Mouse (Mus musculus) CH12.LX (cell line): Measurements from ENCODE around the gene Srp14. TPM values are rescaled to one million over a fixed set of nuclear protein-coding genes. Genes with fewer than 3 reads are reported as not detected.
A peak's percentile ranks its signal among the peaks of the same experiment; 100 is the strongest.

Source experiments
- DNase-seq: peaks from one replicate; pipeline ENCODE4 v3.0.0-alpha.2; 2013; ENCODE audit errors: extremely low read depth
- H3K27ac ChIP-seq: 2 replicates; pipeline ENCODE4 v1.5.1; 2012; ENCODE audit warnings: low read depth, mild to moderate bottlenecking, control low read depth, moderate library complexity; ENCODE audit not compliant: insufficient read depth
- H3K27me3 ChIP-seq: replicated peaks from 2 replicates; pipeline ENCODE3; 2012; ENCODE audit warnings: inconsistent platforms
- H3K36me3 ChIP-seq, 2 experiments: replicated peaks in 1 of 2; 2 replicates each; pipeline versions ENCODE3 to v1.6.1; 2012; ENCODE audit warnings: inconsistent platforms in 1 of 2, low read length in 1 of 2, mild to moderate bottlenecking in 1 of 2, mixed read lengths in 1 of 2, moderate library complexity in 1 of 2; ENCODE audit not compliant: control insufficient read depth in 1 of 2, insufficient read depth in 1 of 2
- H3K4me1 ChIP-seq, 2 experiments: 2 replicates each; pipeline ENCODE4 v1.6.1; 2012; ENCODE audit warnings: inconsistent platforms in 1 of 2, moderate library complexity in 1 of 2; ENCODE audit not compliant: insufficient read depth in 2 of 2, control insufficient read depth in 1 of 2
- H3K4me2 ChIP-seq: 2 replicates; pipeline ENCODE4 v1.6.1; 2012; ENCODE audit warnings: low read depth, mild to moderate bottlenecking, control low read depth; ENCODE audit not compliant: poor library complexity, insufficient read depth, severe bottlenecking
- H3K4me3 ChIP-seq, 3 experiments: fragments of 150-350 bp in 1 of 3; sonication (generic) in 1 of 3; replicated peaks in 1 of 3; 2 replicates each; pipeline versions ENCODE3 to v1.5.1; 2011 to 2012; ENCODE audit warnings: low read depth in 2 of 3, low read length in 2 of 3, mild to moderate bottlenecking in 2 of 3, moderate library complexity in 2 of 3, control low read depth in 1 of 3, improper control_type of control experiment in 1 of 3, inconsistent platforms in 1 of 3, mixed read lengths in 1 of 3; ENCODE audit not compliant: poor library complexity in 1 of 3
- H3K79me2 ChIP-seq: replicated peaks from 2 replicates; pipeline ENCODE4 v1.6.1; 2012; ENCODE audit warnings: mild to moderate bottlenecking, moderate library complexity; ENCODE audit not compliant: control insufficient read depth, poor library complexity, insufficient read depth, severe bottlenecking; ENCODE audit errors: extremely low read depth
- H3K9ac ChIP-seq: 2 replicates; pipeline ENCODE4 v1.6.1; 2012; ENCODE audit warnings: low read depth, mild to moderate bottlenecking, control low read depth, moderate library complexity; ENCODE audit not compliant: insufficient read depth
- H3K9me3 ChIP-seq: replicated peaks from 2 replicates; pipeline ENCODE3; 2012; ENCODE audit warnings: low read length, inconsistent platforms, mixed read lengths
- CTCF ChIP-seq, 2 experiments: IDR thresholded peaks in 1 of 2; conservative IDR thresholded peaks in 1 of 2; 2 replicates each; pipeline ENCODE4 v1.5.1; 2011 to 2012; ENCODE audit warnings: low read depth in 2 of 2, low read length in 2 of 2, improper control_type of control experiment in 1 of 2, inconsistent platforms in 1 of 2, mild to moderate bottlenecking in 1 of 2, moderate library complexity in 1 of 2
- JUND ChIP-seq: conservative IDR thresholded peaks from 2 replicates; pipeline ENCODE4 v1.6.1; 2011; ENCODE audit warnings: low read depth, low read length, improper control_type of control experiment
- MAFK ChIP-seq: IDR thresholded peaks from 2 replicates; pipeline ENCODE4 v1.6.1; 2011; ENCODE audit warnings: low read length, improper control_type of control experiment; ENCODE audit not compliant: insufficient replicate concordance
- MAX ChIP-seq: IDR thresholded peaks from 2 replicates; pipeline ENCODE4 v1.6.1; 2011; ENCODE audit warnings: low read length, improper control_type of control experiment
- MAZ ChIP-seq: IDR thresholded peaks from 2 replicates; pipeline ENCODE4 v1.6.1; 2012; ENCODE audit warnings: low read depth, mild to moderate bottlenecking, inconsistent platforms, low read length, improper control_type of control experiment, moderate library complexity
- MXI1 ChIP-seq: IDR thresholded peaks from 2 replicates; pipeline ENCODE4 v1.6.1; 2011; ENCODE audit warnings: mild to moderate bottlenecking, low read depth, low read length, improper control_type of control experiment
- MYC ChIP-seq: IDR thresholded peaks from 2 replicates; pipeline ENCODE4 v1.6.1; 2011; ENCODE audit warnings: low read depth, mild to moderate bottlenecking, improper control_type of control experiment, low read length
- NELFE ChIP-seq: IDR thresholded peaks from 2 replicates; pipeline ENCODE4 v1.6.1; 2011; ENCODE audit warnings: low read depth, low read length, improper control_type of control experiment
- PAX5 ChIP-seq: IDR thresholded peaks from 2 replicates; pipeline ENCODE4 v1.6.1; 2012; ENCODE audit warnings: low read length, inconsistent platforms, mixed read lengths
- POLR2A ChIP-seq: IDR thresholded peaks from 2 replicates; pipeline ENCODE4 v1.6.1; 2011; ENCODE audit warnings: low read depth, mild to moderate bottlenecking, improper control_type of control experiment, low read length
- RAD21 ChIP-seq: IDR thresholded peaks from 2 replicates; pipeline ENCODE4 v1.6.1; 2011; ENCODE audit warnings: low read depth, mild to moderate bottlenecking, low read length, improper control_type of control experiment, moderate library complexity
- RCOR1 ChIP-seq: conservative IDR thresholded peaks from 2 replicates; pipeline ENCODE4 v1.6.1; 2012; ENCODE audit warnings: low read depth, mild to moderate bottlenecking, inconsistent platforms, low read length, improper control_type of control experiment
- SMC3 ChIP-seq: IDR thresholded peaks from 2 replicates; pipeline ENCODE4 v1.6.1; 2011; ENCODE audit warnings: low read depth, low read length, improper control_type of control experiment
- USF1 ChIP-seq: IDR thresholded peaks from 2 replicates; pipeline ENCODE4 v1.6.1; 2014; ENCODE audit warnings: low read depth, mild to moderate bottlenecking, inconsistent platforms, low read length, improper control_type of control experiment
- ZC3H11A ChIP-seq: IDR thresholded peaks from 2 replicates; pipeline ENCODE4 v1.6.1; 2012; ENCODE audit warnings: low read depth, mild to moderate bottlenecking, inconsistent platforms, low read length, improper control_type of control experiment
- ZMIZ1 ChIP-seq: IDR thresholded peaks from 2 replicates; pipeline ENCODE4 v1.6.1; 2012; ENCODE audit warnings: low read depth, mild to moderate bottlenecking, inconsistent platforms, low read length, improper control_type of control experiment
- ZNF384 ChIP-seq: IDR thresholded peaks from 2 replicates; pipeline ENCODE4 v1.6.1; 2012; ENCODE audit warnings: low read depth, low read length, improper control_type of control experiment, inconsistent platforms
- dilution Hi-C: fragments of 300-500 bp; cut with MboI; formaldehyde crosslinking; loops from 2 replicates; pipeline ENCODE4 v1.14.3; 2020; ENCODE audit warnings: low sequenced_read_pairs; ENCODE audit not compliant: extremely low pct_unique_long_range_greater_than_20kb, extremely low pct_ligation_motif_present
- in situ Hi-C: fragments of 300-500 bp; cut with MboI; formaldehyde crosslinking; loops from 3 replicates; pipeline ENCODE4 v1.14.3; 2019; ENCODE audit warnings: low sequenced_read_pairs, low pct_ligation_motif_present, low pct_unique_long_range_greater_than_20kb, mixed read lengths
- polyA plus RNA-seq: library from polyadenylated mRNA; unstranded; fragments of >175 nt; gene quantifications from 2 replicates; pipeline ENCODE4 v1.2.1, GENCODE M21; 2012; ENCODE audit warnings: low read depth; ENCODE audit not compliant: insufficient read length
- total RNA-seq, 2 experiments: library from RNA; depleted of rRNA; stranded (reverse); fragments of 300-350 nt in 1 of 2; fragments of >200 nt in 1 of 2; gene quantifications; 2 replicates each; pipeline ENCODE4 v1.2.3; 2012 to 2014

Gene Srp14
- total and polyA plus RNA-seq, 3 experiments, result 139 to 215 (median 151) TPM

DNA sequence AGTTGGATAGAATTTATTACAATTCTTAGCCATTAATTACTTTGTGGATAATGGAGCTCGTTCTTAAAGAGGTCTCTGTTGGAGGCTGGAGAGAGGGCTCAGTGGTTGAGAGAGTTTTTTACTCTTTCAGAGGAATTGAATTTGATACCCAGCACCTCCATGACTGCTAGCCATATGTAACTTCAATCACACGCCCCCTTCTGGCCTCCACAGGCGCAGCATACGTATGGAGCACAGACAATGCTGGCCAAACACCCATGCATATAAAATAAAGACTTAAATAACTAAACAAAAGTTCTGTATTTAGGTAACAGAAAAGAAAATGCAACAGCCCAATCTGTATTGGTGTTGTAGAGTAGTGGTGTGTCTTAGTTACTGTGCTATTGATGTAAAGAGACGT, 47.9 kb downstream of the Srp14 start:
- peaks cover 50 to 92% of the 10 kb centered on the region in 2 experiments for H3K36me3 ChIP-seq
- H3K4me1 ChIP-seq, result no peaks in the 10 kb centered on the region
- no peak overlapping the region for H3K27ac ChIP-seq
- H3K4me2 ChIP-seq, result no peak overlapping the region
- dilution Hi-C loops, result no loop called here
- H3K27me3 ChIP-seq, result no peaks in the 10 kb centered on the region
- in situ Hi-C loops, result no loop called here
- H3K79me2 ChIP-seq, result no peaks in the 10 kb centered on the region
- TF ChIP-seq PAX5 (no peak), USF1 (no peak), NELFE (no peak), MAX (no peak), MXI1 (no peak), CTCF (conservative IDR thresholded peaks at IDR 0.05 in 1 of 2, IDR thresholded peaks at IDR 0.05 in 1 of 2; ENCODE audit: low read depth in 2 of 2, low read length in 2 of 2) (peak; percentile 35 to 66; a peak in 3 of 4 replicates), RAD21 (peak; percentile 24), SMC3 (peak; percentile 64), MAFK (no peak)
- no peak overlapping the region for H3K9ac ChIP-seq
- peaks cover 2% of the 10 kb centered on the region for H3K9me3 ChIP-seq
- no peak overlapping the region for H3K4me3 ChIP-seq
- peak; percentile 30 for DNase-seq

GRCm38 (mm10) chr2:118430630-118431029, 48.9 kb downstream of the Srp14 start:
- H3K4me3 ChIP-seq, result no peak overlapping the region
- dilution Hi-C loops, result no loop called here
- no peak for DNase-seq

GRCm38 (mm10) chr2:118429297-118429696, 50.2 kb downstream of the Srp14 start:
- no peak for DNase-seq
- no peak overlapping the region for H3K4me3 ChIP-seq
- in situ Hi-C loops (no loop called here), dilution Hi-C loops (no loop called here)
- H3K27ac ChIP-seq, result no peak overlapping the region
- peaks cover 2% of the 10 kb centered on the region for H3K9me3 ChIP-seq
- no peak for TF ChIP-seq RCOR1
- no peak for TF ChIP-seq USF1
- TF ChIP-seq POLR2A, result no peak
- no peak for TF ChIP-seq MYC
- TF ChIP-seq ZNF384, result no peak
- no peak for TF ChIP-seq ZC3H11A
- no peak for TF ChIP-seq CTCF (conservative IDR thresholded peaks at IDR 0.05 in 1 of 2, IDR thresholded peaks at IDR 0.05 in 1 of 2; ENCODE audit: low read depth in 2 of 2, low read length in 2 of 2)
- TF ChIP-seq JUND, result no peak
- peaks cover 39 to 93% of the 10 kb centered on the region in 2 experiments for H3K36me3 ChIP-seq
- no peak overlapping the region for H3K4me2 ChIP-seq
- H3K27me3 ChIP-seq, result no peaks in the 10 kb centered on the region
- H3K9ac ChIP-seq, result no peak overlapping the region
- no peaks in the 10 kb centered on the region for H3K79me2 ChIP-seq
- H3K4me1 ChIP-seq, result no peaks in the 10 kb centered on the region

More at GRCm38 (mm10) chr2:118430630-118431029, 48.9 kb downstream of the Srp14 start:
- H3K9ac ChIP-seq, result no peak overlapping the region
- peaks cover 44 to 92% of the 10 kb centered on the region in 2 experiments for H3K36me3 ChIP-seq
- peaks cover 2% of the 10 kb centered on the region for H3K9me3 ChIP-seq
- TF ChIP-seq JUND (no peak), MXI1 (no peak), CTCF (conservative IDR thresholded peaks at IDR 0.05 in 1 of 2, IDR thresholded peaks at IDR 0.05 in 1 of 2; ENCODE audit: low read depth in 2 of 2, low read length in 2 of 2) (no peak), MAX (no peak), SMC3 (no peak), PAX5 (no peak), RAD21 (no peak), ZMIZ1 (no peak), RCOR1 (no peak), MAZ (no peak), USF1 (no peak)
- H3K27me3 ChIP-seq, result no peaks in the 10 kb centered on the region
- no peaks in the 10 kb centered on the region for H3K79me2 ChIP-seq
- no peaks in the 10 kb centered on the region for H3K4me1 ChIP-seq
- no peak overlapping the region for H3K4me2 ChIP-seq
- in situ Hi-C loops, result no loop called here
- no peak overlapping the region for H3K27ac ChIP-seq
